Mouse (Mus musculus) embryonic facial prominence, embryonic 12.5 days (tissue): ENCODE results near the gene Rsph14. TPM values are rescaled to one million over a fixed set of nuclear protein-coding genes. Genes with fewer than 3 reads are reported as not detected.

Experiments
- ATAC-seq: fragments of 200-750 bp; cut with Nextera tagmentation; 2 replicates; pipeline ENCODE4 v1.8.0; 2017; ENCODE audit not compliant: insufficient number of reproducible peaks, insufficient read depth, low FRiP score, low TSS enrichment
- H3K27ac ChIP-seq: fragments of 300-500 bp; sonication (generic); 2 replicates; pipeline ENCODE4 v1.5.1; 2016; ENCODE audit warnings: mild to moderate bottlenecking
- H3K27me3 ChIP-seq: fragments of 300-500 bp; sonication (generic); 2 replicates; pipeline ENCODE4 v1.6.1; 2016; ENCODE audit warnings: mild to moderate bottlenecking, moderate library complexity
- H3K36me3 ChIP-seq: fragments of 300-500 bp; sonication (generic); 2 replicates; pipeline ENCODE4 v1.6.1; 2016; ENCODE audit warnings: mild to moderate bottlenecking
- H3K4me1 ChIP-seq: fragments of 300-500 bp; sonication (generic); 2 replicates; pipeline ENCODE4 v1.6.1; 2016
- H3K4me2 ChIP-seq: fragments of 300-500 bp; sonication (generic); replicated peaks from 2 replicates; pipeline ENCODE4 v1.6.1; 2016; ENCODE audit warnings: mild to moderate bottlenecking, moderate library complexity
- H3K4me3 ChIP-seq: fragments of 300-500 bp; sonication (generic); 2 replicates; pipeline ENCODE4 v1.5.1; 2016; ENCODE audit warnings: mild to moderate bottlenecking
- H3K9ac ChIP-seq: fragments of 300-500 bp; sonication (generic); 2 replicates; pipeline ENCODE4 v1.6.1; 2016; ENCODE audit warnings: mild to moderate bottlenecking, moderate library complexity
- H3K9me3 ChIP-seq: fragments of 300-500 bp; sonication (generic); 2 replicates; pipeline ENCODE4 v1.6.1; 2016; ENCODE audit warnings: mild to moderate bottlenecking, moderate library complexity
- WGBS: fragments of 180-500 bp; shearing (Covaris S2); methylation state at CpG from one replicate; pipeline ENCODE4 v1.1.7; 2016; 5-methylcytosine and 5-hydroxymethylcytosine counted together
- polyA plus RNA-seq: library from polyadenylated mRNA; unstranded; fragments of >200 nt; fragmentation: Nextera tagmentation; extraction: Ambion mirVana; gene quantifications from 2 replicates; pipeline ENCODE4 v1.2.1, GENCODE M21; 2016

Gene Rsph14
- polyA plus RNA-seq, 1 experiment from 2014 or later = not detected

DNA sequence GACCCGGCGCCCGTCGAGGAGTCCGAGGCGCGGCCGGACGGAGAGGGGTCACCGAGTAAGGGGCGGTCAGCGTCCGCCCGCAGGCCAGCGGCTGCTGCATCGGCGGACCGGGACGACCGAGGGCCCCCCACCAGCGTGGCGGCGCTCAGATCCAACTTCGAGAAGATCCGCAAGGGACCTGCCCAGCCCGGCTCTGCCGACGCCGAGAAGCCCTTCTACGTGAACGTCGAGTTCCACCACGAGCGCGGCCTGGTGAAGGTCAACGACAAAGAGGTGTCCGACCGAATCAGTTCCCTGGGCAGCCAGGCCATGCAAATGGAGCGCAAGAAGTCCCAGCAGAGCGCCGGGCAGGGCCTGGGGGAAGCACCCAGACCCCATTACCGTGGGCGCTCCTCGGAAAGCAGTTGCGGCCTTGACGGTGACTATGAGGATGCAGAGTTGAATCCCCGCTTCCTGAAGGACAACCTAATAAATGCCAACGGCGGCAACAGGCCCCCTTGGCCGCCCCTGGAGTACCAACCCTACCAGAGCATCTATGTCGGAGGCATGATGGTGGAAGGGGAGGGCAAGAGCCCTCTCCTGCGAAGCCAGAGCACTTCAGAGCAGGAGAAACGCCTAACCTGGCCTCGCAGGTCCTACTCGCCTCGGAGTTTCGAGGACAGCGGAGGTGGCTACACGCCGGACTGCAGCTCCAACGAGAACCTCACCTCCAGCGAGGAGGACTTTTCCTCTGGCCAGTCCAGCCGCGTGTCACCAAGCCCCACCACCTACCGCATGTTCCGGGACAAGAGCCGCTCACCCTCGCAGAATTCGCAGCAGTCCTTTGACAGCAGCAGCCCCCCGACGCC is 29.2 kb upstream of the Rsph14 start:
- H3K27me3 ChIP-seq = no peaks in the 10 kb centered on the region
- 2% methylated on average over 71 of the region's 71 CpGs for WGBS
- peak overlapping the region; percentile 89 for H3K4me2 ChIP-seq
- H3K9ac ChIP-seq = peak overlapping the region; percentile 85
- no peak for ATAC-seq
- peaks cover 7% of the 10 kb centered on the region; the same call in 1 of the 2 replicates for H3K36me3 ChIP-seq
- peaks cover 45% of the 10 kb centered on the region for H3K4me1 ChIP-seq
- H3K9me3 ChIP-seq = no peaks in the 10 kb centered on the region
- 0 out of 2 replicates have a peak overlapping the region, but pooled peaks have one; percentile 80 for H3K27ac ChIP-seq
- H3K4me3 ChIP-seq = peak overlapping the region; percentile 88

DNA sequence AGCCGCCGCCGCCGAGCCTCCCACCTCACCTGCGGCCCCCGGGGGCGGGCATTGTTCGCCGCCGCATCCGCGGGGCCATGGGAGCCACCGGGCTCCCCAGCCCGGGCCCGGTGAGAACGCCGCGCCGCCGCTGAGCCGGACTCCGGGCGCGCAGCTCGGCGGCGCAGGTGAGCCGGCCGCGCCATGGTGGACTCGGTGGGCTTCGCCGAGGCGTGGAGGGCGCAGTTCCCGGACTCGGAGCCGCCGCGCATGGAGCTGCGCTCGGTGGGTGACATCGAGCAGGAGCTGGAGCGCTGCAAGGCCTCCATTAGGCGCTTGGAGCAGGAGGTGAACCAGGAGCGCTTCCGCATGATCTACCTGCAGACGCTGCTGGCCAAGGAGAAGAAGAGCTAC is 28.5 kb upstream of the Rsph14 start:
- ATAC-seq = 0 out of 2 replicates have a peak, but pooled peaks have one; percentile 13
- H3K4me2 ChIP-seq = peak overlapping the region; percentile 89
- peak overlapping the region; percentile 88 for H3K4me3 ChIP-seq
- H3K27ac ChIP-seq = peak overlapping the region; percentile 80
- H3K9ac ChIP-seq = peak overlapping the region; percentile 85
- no peaks in the 10 kb centered on the region for H3K27me3 ChIP-seq
- WGBS = 0% methylated on average over 45 of the region's 48 CpGs
- peaks cover 43% of the 10 kb centered on the region for H3K4me1 ChIP-seq
- H3K36me3 ChIP-seq = peaks cover 7% of the 10 kb centered on the region; the same call in 1 of the 2 replicates
- no peaks in the 10 kb centered on the region for H3K9me3 ChIP-seq

DNA sequence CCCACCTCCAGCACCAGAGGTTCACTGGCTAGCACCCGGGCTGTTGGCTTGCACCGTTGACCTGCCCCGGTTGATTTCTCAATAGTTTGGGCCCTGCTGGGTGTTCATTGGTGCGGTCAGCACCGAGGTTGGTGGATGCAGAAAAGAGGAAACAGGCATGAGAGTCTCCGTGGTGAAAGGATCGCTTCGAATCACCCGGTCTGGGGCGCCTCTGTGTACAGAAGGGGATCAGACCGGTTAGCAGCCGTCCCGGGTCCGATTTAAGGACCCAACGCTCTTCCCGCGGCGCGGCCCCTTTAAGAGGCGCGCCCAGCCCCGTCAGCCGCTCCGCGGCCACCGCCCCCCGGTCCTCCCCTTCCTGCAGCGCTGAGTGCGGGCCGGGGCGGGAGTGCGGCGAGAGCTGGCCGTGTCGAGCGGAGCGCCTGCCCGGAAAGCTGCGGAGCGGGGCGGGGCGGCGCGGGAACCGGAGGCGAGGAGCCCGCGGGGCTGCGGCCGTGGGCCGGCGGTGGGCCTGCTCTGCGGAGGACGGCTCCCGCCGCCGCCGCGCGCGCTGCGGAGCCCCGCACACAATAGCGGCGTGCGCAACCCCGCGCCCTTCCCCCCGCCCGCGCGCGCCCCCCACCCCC is 27.9 kb upstream of the Rsph14 start, which contains the start of gene Bcr:
Gene Bcr (plus strand): TSS at position 376 of the 626 bp plus-strand sequence.
- 2% methylated on average over 57 of the region's 73 CpGs for WGBS
- peak within 1 kb of the TSS; percentile 80 for H3K27ac ChIP-seq
- ATAC-seq = peak; percentile 80

DNA sequence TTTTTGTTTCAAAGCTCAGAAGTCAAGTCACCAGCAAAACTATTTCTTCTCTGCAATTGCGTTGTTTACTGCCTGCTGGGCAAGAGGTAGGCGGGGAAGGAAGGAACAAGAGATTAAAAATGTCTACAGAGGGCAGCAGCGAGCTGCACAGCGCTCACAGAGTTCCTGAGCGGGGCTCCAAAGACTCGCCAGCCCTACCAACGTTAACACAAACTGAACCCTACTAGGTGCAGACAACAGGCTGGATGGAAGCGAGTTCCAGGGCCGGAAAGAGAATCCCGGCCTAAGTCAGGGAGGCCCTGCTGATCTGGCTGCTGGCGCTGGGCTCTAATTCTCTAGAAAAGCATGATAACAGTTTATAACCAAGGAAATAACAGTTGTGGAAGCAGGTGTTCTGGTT is 27.0 kb upstream of the Rsph14 start:
- no peaks in the 10 kb centered on the region for H3K27me3 ChIP-seq
- no peak overlapping the region for H3K27ac ChIP-seq
- peaks cover 41% of the 10 kb centered on the region for H3K4me1 ChIP-seq
- peak overlapping the region; percentile 89 for H3K4me2 ChIP-seq
- ATAC-seq = no peak
- H3K4me3 ChIP-seq = peak overlapping the region; percentile 88; the same call in 1 of the 2 replicates
- no peaks in the 10 kb centered on the region for H3K36me3 ChIP-seq
- H3K9ac ChIP-seq = no peak overlapping the region; the same call in 1 of the 2 replicates
- no peaks in the 10 kb centered on the region for H3K9me3 ChIP-seq
- WGBS = under 1% methylated on average over 11 of the region's 11 CpGs

More for the DNA sequence above, 27.9 kb upstream of the Rsph14 start, which contains the start of gene Bcr:
- H3K36me3 ChIP-seq = 0 out of 2 replicates have a peak, but pooled peaks cover 2% of the 10 kb centered on the region
- H3K9me3 ChIP-seq = no peaks in the 10 kb centered on the region
- H3K9ac ChIP-seq = peak within 1 kb of the TSS; percentile 85
- no peaks in the 10 kb centered on the region for H3K27me3 ChIP-seq
- peaks cover 38% of the 10 kb centered on the region for H3K4me1 ChIP-seq
- peak within 1 kb of the TSS; percentile 89 for H3K4me2 ChIP-seq
- H3K4me3 ChIP-seq = peak within 1 kb of the TSS; percentile 88

DNA sequence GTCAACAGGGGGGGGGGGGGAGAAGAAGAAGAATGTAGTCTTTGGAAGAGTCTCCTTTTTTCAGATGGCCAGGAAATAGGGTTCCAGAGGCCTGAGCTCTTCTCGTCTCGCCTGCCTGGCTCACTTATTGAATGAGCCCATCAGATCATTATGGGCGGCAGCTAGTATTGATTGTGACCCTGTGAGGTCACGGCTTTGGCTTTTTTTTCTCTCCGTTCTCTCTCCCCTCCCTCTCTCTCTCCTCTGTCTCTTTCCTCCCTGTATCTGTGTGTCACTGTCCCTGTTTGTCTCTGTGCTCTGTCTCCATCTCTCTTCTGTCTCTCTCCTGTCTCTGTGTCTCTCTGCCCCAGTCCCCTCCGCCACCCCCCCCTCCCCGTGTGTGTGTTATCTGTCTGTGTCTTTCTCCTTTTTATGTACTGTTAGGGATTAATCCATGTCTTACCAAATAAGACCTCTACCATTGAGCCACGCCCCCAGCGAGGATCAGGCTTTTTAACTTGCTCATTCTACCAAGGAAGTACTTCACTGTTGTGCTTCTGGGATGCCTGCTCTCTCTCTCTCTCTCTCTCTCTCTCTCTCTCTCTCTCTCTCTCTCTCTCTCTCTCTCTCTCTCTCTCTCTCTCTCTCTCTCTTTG is 26.5 kb upstream of the Rsph14 start:
- H3K27ac ChIP-seq = no peak overlapping the region

DNA sequence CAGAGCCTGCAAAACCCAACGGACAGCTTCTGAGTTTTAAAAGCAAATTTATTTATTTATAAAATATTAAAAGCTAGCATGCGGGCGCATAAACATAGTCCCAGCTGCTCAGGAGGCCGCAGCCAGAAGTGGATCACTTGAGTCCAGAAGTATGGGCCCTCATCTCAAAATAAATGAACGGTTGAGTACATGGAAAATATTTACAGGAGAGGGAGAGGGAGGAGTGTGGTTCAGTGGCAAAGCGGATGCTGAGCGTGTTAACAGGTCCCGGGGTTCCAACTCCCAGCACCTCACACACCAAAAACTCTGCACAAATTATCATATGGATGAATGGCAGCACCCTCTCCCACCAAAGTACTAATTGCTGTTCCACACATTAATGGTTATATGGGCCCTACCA is 25.9 kb upstream of the Rsph14 start:
- ATAC-seq = no peak
- Histone ChIP-seq H3K27me3 (no peaks in the 10 kb centered on the region), H3K4me3 (no peak overlapping the region), H3K27ac (no peak overlapping the region), H3K9me3 (no peaks in the 10 kb centered on the region), H3K36me3 (no peaks in the 10 kb centered on the region), H3K4me1 (peaks cover 34% of the 10 kb centered on the region), H3K4me2 (no peak overlapping the region), H3K9ac (no peak overlapping the region)
- 85% methylated on average over 8 of the region's 8 CpGs for WGBS

More for the DNA sequence above, 26.5 kb upstream of the Rsph14 start:
- no peaks in the 10 kb centered on the region for H3K9me3 ChIP-seq
- no peak overlapping the region for H3K9ac ChIP-seq
- H3K4me3 ChIP-seq = no peak overlapping the region
- peaks cover 39% of the 10 kb centered on the region for H3K4me1 ChIP-seq
- no peaks in the 10 kb centered on the region for H3K27me3 ChIP-seq
- no peak for ATAC-seq
- H3K36me3 ChIP-seq = no peaks in the 10 kb centered on the region
- H3K4me2 ChIP-seq = peak overlapping the region; percentile 89
- WGBS = 32% methylated on average over 9 of the region's 9 CpGs

GRCm38 (mm10) chr10:75056255-75056654 is 23.9 kb upstream of the Rsph14 start:
- Histone ChIP-seq H3K4me2 (no peak overlapping the region), H3K27me3 (no peaks in the 10 kb centered on the region), H3K4me1 (peaks cover 15% of the 10 kb centered on the region; the same call in 1 of the 2 replicates), H3K9me3 (no peaks in the 10 kb centered on the region), H3K27ac (no peak overlapping the region), H3K9ac (no peak overlapping the region), H3K4me3 (no peak overlapping the region), H3K36me3 (no peaks in the 10 kb centered on the region)
- 18% methylated on average over 4 of the region's 4 CpGs for WGBS
- no peak for ATAC-seq

- no peak overlapping the region for H3K9ac ChIP-seq
- no peak overlapping the region for H3K4me2 ChIP-seq
- no peaks in the 10 kb centered on the region for H3K27me3 ChIP-seq
- H3K27ac ChIP-seq = no peak overlapping the region
- no peak for ATAC-seq
- no peaks in the 10 kb centered on the region for H3K9me3 ChIP-seq
- no peaks in the 10 kb centered on the region for H3K36me3 ChIP-seq
- 60% methylated on average over 5 of the region's 5 CpGs for WGBS
- no peak overlapping the region for H3K4me3 ChIP-seq
- H3K4me1 ChIP-seq = peaks cover 15% of the 10 kb centered on the region; the same call in 1 of the 2 replicates
These were observed 23.3 kb upstream of the Rsph14 start for GRCm38 (mm10) chr10:75055672-75056071.

GRCm38 (mm10) chr10:75054125-75054524 is 21.7 kb upstream of the Rsph14 start:
- 70% methylated on average over 6 of the region's 6 CpGs for WGBS
- no peaks in the 10 kb centered on the region for H3K9me3 ChIP-seq
- 0 out of 2 replicates have a peak, but pooled peaks cover 11% of the 10 kb centered on the region for H3K4me1 ChIP-seq
- ATAC-seq = no peak
- H3K9ac ChIP-seq = no peak overlapping the region
- H3K4me2 ChIP-seq = no peak overlapping the region
- no peak overlapping the region for H3K4me3 ChIP-seq
- H3K27ac ChIP-seq = no peak overlapping the region
- H3K36me3 ChIP-seq = no peaks in the 10 kb centered on the region
- no peaks in the 10 kb centered on the region for H3K27me3 ChIP-seq

DNA sequence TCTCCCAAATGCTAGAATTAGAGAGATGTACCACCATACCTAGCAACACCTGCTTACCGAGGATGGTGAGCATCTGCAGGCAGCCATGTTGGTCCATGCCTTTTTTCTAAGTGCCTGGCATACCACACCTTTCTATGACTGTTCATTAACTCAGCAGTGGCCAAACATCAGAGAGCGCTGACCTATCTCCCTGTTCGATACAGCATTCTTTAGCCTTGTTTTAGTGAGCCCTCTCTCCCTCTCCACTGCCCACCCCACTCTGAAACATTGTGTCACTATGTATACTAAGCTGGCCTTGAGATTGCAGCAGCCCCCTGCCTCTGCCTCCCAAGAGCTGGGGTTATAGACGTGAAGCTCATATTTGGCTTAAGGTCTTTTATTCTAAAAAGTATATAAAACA is 21.3 kb upstream of the Rsph14 start:
- no peaks in the 10 kb centered on the region for H3K36me3 ChIP-seq
- H3K9ac ChIP-seq = no peak overlapping the region
- no peak overlapping the region for H3K27ac ChIP-seq
- 90% methylated on average over 4 of the region's 4 CpGs for WGBS
- H3K4me3 ChIP-seq = no peak overlapping the region
- H3K4me1 ChIP-seq = 0 out of 2 replicates have a peak, but pooled peaks cover 8% of the 10 kb centered on the region
- no peak for ATAC-seq
- no peak overlapping the region for H3K4me2 ChIP-seq
- H3K27me3 ChIP-seq = no peaks in the 10 kb centered on the region
- H3K9me3 ChIP-seq = no peaks in the 10 kb centered on the region

DNA sequence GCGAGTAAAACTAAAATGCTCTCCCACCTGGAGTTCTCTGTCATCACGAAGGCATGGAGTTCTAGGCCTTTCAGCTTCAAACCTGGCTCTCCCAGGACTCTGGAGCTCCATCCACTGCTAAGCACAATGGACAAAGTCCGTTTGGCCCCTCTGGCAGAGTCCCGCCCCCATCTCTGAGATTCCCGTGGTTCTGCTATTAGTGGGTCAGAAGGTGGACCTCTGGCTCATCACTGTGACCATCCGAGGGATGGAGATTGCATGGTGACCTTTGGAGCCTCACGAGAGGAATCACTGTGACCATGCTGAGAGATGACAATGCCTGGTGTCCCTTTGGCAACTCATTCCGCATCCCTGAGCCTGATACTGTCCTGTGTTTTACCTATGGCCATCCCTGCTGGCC is 20.5 kb upstream of the Rsph14 start:
- 76% methylated on average over 8 of the region's 8 CpGs for WGBS
- Histone ChIP-seq H3K27me3 (no peaks in the 10 kb centered on the region), H3K36me3 (no peaks in the 10 kb centered on the region), H3K4me2 (no peak overlapping the region), H3K4me1 (0 out of 2 replicates have a peak, but pooled peaks cover 8% of the 10 kb centered on the region), H3K9me3 (no peaks in the 10 kb centered on the region), H3K27ac (no peak overlapping the region), H3K4me3 (no peak overlapping the region), H3K9ac (no peak overlapping the region)
- ATAC-seq = no peak
